Mouse (Mus musculus): ENCODE results near the gene Ubl4b.

The Ubl4b gene

DNA sequence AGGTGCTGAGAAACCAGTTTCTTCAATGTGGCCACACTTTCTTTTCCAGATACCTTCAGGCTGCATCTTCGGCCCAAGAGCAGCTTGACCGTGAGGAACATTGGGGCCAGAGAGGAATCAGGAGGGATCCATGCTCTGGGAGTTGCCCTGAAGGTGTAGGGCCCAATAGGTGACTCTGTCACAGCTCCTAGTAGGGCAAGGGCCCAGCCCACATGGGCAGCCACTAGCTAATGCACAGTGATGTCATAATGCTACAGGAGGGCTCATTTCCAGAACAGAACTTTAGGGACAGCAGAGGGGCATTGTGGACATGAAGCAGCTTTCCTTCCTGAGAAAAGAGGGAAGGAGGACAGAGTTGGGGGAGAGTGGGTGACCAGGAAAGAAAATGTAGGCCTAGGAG is at the start of gene Ubl4b:
Gene Ubl4b, minus strand, starts transcription at position 232 of the 400 bp plus-strand sequence.
- DNase-seq (ENCODE audit: low spot score in 2 of 2): no peak

DNA sequence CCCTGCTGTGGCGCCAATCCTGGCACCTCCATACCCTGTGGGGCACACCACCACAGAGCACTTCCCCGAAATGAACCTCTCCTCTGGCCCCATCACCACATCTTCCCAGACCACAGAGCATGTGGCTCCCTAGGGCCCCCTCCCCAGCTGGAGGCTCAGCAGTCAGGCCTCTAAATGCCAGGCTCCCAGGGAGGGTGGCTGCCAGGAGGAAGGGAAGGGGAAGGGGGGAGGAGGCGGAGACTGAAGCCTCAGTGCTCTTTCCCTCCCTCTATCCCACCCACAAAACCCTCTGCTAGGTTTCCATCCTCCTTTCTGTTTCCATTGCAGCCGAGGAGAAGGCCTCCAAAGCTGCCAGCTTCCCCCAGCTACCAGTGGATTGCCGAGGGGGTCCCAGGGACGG is 45.3 kb upstream of the Ubl4b start:
- DNase-seq (ENCODE audit: low spot score in 2 of 2): no peak

DNA sequence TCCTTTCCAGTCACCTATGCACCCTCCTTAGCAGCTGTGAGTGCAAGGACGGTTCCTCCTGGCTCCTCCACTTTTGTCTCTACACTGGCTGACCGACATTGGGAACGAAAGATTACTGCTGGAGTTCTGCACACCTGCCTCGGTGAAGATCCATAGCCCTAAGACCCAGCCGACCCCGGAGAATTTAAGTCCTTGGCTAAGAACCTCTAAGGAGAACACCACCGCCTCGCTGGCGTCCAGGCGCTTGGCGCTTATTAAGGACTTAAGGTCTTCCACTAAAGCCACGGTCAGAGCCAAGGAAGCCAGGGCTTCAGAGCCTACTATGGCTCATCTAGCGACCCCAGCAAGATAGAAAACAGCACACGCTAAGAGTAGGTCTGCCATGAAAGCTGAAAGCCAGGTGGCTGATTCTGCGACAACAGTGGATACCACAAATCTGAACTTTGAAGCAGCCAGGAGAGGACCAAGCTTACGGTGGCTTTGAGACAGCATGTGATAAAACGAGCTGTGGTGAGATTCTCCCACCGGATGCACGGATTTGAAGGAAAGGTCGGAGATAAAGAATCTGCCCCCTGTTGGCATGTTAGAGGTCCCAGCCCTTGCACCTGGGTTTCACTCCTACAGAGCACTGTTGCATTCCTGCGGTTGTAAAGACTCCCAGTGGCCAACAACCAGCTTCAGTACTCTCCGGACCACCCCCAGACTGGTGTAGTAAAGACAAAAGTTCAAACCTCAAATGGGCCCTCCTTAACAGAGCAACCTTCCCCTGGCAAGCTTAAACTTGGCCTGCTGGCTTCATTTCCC is 42.9 kb upstream of the Ubl4b start:
- DNase-seq (ENCODE audit: low spot score in 2 of 2): no peak

DNA sequence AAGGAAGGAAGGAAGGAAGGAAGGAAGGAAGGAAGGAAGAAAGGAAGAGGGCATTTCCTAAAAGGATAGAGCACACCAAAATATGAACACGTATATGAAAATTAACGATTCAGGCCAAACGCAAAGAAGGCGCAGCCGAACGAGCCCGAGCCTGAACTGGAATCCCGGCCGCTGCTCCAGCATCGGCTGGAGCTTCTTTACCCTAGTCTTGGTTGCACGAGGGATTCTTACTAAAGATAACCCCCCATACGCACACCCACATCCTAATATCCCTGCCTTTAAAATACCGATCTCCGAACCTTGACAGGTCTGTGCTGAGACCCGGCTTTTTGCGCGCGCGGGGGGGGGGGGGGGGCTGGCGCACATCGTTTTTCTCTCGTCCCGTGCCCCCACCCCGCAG is 42.3 kb upstream of the Ubl4b start:
- no peak for DNase-seq (ENCODE audit: low spot score in 2 of 2)

DNA sequence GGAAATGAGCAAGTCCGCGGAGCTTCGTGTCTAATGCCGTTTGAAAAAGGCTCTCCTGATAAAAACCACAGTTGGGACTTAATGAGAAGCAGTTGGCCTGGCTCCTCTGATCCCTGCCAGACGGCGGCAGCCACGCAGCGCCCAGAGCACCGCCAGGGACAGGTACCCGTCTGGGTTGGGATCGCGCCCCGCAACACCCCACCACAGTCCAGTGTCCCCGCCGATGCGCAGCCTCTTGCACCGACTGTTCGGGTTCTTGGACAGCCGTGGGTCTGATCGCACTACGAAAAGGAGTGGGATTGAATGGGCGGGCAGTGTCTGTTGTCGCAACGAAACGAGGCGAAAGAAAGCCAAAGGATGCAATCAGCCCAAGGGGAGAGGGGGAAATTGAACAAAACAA is 41.7 kb upstream of the Ubl4b start:
- DNase-seq (ENCODE audit: low spot score in 2 of 2): peak in 1 of 2 experiments; percentile 37

DNA sequence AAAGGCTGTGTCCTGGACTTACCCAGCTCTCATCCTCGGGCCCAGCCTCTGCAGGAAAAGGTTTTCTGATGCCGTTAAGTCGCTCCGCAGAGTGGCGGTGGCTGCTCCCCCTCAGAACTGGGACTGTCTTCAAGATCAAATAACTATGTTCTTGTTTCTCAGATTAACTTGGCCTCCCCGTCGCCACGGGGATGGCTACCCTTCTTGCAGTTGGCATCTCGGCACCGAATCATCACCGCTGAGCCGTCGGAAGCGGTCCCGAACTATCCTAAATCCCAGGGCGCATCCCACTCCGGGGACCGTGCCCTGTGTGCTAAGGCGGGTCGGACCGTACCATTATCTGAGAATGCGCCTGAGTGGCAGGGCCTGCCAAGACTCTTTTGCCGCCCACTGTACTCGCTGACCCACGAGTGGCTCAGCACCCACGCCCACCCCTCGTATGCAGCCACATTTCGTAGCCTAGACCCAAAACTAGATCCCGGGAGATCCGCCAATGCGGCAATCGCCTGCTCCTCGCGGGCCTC is 41.1 kb upstream of the Ubl4b start:
- DNase-seq (ENCODE audit: low spot score in 2 of 2): no peak

DNA sequence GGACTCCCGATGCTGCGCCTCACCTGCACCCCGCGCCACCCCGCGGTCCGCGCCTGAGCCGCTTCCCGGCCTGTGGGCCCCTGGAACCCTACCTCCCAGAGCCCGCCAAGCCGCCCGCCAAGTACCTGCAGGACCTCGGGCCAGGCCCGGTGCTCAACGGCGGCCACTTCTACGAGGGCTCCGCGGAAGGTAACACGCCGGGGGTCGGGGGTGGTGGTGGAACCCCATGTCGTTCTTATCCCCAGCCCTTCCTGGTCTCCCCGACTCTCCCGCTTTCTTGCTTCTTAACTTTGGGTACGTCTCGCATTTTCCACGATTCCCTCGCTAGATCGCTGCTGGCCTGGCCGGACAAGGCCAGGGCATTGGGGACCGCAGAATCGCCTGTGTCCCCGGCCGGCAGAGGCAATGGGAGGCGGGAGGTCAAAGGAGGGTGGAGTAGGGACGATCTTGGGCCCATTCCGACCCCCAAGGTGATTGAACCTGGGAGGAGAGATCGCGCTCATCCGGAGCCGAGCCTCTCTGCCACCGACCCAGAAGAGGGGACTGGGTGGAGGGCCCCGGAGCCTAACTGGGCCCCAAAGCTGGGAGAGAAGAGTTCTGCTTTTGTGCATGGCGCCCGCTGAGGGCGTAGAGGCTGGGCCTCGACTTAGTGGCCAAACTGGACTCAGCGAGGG is 40.5 kb upstream of the Ubl4b start:
- peak in 1 of 2 experiments; percentile 46 for DNase-seq (ENCODE audit: low spot score in 2 of 2)

DNA sequence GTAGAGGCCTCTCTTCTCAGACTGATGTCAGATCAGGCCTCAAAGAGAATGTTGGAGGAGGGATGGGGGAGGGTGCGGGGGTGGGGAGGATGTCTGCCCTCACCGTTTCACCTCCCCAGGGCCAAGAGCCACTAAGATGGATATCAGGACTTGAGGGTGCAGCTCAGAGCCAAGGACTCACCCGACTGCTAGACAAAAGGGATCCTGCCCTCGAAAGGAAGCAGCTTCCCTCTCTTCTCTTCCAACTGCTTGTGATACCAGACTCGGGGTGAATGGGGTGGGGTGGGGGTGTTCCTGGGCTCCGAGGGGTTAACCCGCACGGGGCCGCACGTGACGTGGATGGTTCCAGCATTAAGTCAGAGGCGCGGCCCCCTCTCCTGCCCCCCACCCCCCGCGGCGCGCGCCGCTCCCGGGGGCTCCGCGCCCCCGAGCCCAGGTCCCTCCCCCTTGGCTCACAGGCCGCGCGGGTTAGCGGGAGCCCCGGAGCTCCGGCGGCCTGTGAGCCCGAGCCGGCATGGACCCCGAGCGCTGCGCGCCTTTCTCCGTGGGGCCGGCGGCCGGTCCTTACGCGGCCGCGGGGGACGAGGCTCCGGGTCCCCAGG is 39.9 kb upstream of the Ubl4b start, which contains the start of gene Alx3:
Gene Alx3, plus strand, starts transcription at position 370 of the 602 bp plus-strand sequence.
- no peak for DNase-seq (ENCODE audit: low spot score in 2 of 2)

DNA sequence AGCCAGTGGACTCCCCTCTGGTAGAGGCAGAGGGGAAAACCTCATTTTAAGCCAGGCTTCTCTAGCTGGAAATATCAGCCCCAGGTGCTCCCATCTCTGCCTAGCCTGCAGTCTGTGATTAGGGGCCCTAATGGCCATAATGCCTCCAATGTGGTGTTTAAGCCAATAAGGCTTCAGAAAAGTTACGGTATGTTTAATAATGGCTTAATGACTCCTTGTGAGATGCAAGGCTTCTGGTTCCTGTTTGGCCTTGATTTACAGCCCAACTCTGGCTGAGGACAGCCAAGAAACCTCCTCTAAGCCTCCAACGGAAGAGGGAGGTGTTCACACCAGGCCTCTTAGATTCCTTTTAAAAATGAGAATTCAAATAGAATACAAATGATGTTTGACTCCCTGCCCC is 38.8 kb upstream of the Ubl4b start:
- DNase-seq (ENCODE audit: low spot score in 2 of 2): no peak

DNA sequence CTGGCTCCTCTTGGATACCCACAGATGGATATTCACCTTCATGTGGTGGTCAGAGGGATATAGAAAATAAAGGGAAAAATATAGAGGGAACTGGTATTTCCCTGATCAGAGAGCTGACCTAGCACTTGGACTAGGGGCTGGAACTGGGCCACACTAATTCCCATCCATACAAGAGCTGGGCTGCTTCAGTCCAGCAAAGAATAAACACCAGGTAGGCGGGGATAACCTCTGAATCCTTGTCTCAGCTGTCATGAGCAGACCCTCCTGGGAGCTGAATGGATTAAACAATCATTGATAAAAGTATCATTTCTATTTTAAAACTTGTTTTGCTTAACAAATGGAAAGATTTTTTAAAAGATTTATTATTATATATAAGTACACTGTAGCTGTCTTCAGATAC is 36.7 kb upstream of the Ubl4b start:
- DNase-seq (ENCODE audit: low spot score in 2 of 2): no peak

DNA sequence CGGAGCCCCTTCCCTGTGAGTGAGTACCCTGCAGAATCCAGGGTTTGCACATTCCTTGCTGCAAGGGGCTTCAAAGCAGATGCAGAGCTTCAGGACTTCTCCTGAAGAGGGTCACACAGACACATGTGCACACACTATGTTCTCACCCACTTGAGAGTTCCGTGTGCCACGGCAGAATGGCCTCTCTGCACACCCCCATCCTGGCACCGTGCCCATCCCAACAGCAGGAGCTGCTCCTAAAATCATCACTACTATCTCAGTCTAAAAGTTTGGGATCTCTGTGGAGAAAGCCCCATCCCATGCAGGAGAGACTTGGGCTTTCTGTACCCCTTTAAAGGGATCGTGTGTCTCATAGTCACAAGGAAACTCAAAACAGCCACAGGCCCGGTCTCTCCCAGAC is 31.6 kb upstream of the Ubl4b start:
- DNase-seq (ENCODE audit: low spot score in 2 of 2): no peak

DNA sequence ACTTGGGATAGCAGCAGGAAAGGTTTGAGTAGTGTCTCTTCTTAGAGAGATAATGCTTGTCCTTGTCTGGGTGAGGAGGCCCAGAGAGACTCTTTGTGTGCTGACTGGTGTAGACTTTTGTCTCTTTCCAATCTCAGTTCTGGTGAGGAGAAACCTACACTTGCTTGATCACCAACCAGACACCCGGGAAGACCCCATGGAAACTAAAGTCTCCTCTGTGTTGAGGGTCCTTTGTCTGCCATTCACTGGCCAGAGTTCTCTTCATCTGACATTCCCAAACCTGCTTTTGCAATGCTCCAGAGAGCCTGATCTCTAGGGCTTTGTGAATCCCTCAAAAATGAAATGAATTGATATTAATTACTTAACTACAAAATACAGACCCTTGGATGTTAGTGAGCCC is 29.0 kb upstream of the Ubl4b start:
- no peak for DNase-seq (ENCODE audit: low spot score in 2 of 2)

DNA sequence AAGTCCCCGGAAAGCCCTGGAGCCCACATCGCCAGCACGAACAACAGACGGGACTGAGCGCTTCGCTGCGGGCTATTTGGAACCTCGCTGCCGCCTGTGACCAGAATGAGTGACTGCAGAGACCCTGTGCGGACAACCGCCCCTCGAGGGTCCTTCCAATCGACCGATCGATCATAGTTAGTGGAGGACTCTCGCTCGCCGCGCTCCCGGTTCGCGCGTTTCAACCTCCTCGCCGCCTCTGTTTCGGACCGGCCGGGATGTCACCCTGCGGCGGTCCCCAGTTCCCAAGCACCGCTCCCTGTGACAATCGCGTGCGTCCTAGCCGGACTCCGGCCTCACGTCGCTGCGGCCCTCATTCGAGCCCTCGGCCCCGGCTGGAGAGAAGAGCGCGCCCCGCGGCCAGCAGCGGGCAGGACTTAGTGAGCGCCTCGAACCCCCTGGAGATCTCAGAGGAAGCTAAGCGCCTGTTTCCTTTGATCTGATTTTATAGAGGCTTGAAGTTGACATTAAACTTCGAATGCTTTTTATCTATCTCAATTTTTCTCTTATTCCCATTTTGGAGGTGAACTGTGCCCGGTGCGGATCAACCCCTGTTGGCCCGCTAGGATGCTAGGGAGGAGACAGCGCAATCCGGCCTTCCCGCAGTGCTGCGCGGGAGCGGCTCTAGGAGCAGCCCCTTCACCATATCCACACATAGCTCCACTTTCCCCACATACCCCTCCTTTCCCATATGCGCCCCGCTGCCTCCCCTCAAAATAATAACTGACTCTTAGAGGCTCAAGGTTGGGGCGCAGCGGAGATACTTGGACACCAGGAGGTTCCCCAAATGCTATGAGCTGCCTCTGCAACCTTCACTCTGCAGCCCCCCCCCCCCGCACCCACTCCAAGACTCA is 28.2 kb upstream of the Ubl4b start:
- DNase-seq (ENCODE audit: low spot score in 2 of 2): peak in 1 of 2 experiments; percentile 19

DNA sequence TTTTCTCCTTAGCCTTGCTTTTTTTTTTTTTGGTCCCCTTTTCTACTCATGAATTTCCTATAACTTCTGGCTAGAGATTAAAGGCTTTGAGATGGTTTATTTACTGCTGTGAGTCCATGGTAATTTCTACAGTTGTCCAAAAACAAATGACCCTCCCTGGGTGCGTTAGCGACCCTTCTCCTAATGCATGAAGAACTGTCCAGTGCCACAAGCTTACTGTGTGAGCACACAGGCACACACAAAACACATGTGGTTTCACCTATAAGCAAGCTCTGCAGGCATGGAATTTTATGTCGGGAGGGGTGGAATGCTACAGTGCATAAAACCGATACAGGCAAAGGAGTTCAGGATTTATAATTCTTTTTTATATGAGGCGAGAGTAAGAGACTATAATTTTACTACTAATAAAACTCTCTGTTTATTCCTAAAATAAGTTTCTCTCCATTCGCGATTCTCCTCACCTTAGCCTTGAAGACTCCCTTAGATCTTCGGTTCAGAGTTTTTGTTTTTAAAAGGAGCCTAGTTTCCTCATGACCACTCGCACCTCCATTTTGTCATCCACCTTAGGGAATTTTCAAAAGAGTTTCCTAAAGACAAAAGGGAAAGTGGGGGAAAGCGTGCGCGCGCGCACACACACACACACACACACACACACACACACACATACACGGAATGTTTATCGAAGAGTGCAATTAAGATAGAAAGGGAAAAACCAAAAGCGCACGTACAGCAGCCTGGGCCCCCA is 27.4 kb upstream of the Ubl4b start:
- DNase-seq (ENCODE audit: low spot score in 2 of 2): no peak

DNA sequence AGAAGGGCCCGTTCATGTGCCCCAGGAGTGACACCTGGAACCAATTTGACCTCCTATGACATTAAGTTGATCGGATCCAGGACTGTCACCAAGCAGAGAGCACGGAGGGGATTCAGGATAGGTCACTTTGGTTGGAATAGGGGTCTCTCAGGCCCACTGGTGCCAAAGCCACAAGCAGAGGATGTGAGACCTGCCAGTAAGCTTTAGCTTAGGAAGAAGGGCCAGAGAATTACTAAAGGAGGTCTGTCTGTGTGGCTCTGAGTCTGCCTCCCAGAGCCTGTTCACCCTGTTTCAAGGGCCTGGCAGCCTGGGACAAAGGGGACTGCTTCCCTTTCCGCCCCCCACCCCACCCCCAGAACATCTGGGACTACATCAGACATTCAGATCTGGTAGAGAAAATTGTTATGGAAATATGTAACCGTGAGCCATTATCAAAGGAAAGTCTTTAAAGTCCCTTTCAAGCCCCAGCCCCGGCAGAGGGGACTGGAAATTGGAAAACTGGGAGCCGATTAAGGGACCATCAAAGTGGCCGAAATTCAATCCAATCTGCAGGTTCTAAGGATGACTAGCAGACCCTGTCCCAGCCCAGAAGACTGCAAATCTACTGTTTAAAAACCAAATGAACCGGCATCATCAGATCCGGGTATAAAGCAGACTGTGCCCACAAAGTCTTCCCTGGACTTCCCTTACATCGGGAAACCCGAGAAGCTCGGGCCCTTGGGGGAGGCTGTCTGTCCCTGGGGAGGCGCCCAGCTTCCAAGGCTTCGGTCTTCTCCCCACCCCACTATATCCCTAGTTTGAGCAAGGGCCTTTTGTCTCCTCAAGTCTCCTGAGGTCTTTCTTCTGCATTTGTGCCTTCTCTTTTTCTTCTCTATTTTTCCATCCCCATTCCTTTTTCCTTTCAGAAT is 26.5 kb upstream of the Ubl4b start:
- DNase-seq (ENCODE audit: low spot score in 2 of 2): no peak

DNA sequence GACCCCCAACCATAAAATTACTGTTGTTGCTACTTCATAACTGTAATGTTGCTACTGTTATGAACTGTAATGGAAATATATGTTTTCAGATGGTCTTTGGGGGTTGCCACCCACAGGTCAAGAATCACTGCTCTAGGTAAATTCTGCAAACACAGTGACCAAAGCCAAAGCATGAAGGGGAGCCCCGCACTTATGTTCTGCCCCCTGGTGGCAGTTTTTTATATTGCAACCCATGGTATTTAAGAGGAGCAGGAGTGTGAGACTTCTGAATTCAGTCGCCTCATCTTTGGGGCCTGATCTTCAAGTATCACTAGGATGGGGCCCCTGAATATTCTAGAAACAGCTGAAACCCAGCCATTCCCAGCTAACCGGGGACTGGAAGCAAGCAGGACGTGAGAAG is 24.6 kb upstream of the Ubl4b start:
- no peak for DNase-seq (ENCODE audit: low spot score in 2 of 2)

DNA sequence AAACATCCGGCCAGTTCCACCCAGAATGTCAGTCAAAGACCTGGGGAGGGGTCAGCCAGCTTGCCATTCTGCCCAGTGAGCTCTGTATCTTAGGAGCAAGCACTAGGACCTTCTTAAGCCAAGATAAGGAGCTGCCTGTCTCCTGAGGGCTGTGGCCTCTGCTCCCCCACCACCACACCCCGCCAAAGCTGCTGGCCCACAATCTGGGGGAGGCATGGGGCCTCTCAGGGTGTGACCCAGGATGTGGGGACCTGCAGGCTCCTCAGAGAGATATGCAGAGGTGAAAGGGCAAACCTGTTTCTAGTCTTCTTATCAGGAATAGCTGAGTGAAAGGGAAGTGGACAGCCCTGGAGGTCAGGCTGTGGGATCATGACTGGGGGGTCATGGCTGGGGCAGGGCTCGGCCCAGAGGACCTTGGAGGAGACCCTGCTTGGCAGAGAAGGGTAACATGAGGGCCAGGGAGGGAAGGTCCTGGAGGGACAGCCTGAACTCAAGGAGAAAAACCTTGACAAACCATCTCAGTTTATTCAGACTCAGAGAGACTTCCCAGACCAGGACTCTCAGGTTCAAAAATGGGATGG is 23.0 kb upstream of the Ubl4b start:
- DNase-seq (ENCODE audit: low spot score in 2 of 2): no peak

DNA sequence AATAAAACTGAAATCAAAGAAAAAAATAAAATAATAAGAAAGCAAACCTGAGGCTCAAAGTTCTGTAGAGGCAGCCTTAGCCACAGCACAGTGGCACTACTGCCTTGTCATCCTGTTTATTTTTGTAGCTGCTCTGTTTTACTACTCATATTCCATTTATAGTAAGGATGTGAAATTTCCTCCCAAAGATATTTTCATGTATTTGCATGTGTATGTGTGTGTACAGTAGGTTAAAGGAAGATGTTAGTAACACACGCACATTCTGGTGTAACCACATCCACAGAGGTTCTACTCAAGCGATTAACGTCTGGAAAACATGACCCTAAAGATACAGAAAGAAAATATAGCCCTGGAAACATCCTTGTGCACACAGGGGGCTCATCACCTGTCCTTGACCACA is 21.9 kb upstream of the Ubl4b start:
- DNase-seq (ENCODE audit: low spot score in 2 of 2): no peak

DNA sequence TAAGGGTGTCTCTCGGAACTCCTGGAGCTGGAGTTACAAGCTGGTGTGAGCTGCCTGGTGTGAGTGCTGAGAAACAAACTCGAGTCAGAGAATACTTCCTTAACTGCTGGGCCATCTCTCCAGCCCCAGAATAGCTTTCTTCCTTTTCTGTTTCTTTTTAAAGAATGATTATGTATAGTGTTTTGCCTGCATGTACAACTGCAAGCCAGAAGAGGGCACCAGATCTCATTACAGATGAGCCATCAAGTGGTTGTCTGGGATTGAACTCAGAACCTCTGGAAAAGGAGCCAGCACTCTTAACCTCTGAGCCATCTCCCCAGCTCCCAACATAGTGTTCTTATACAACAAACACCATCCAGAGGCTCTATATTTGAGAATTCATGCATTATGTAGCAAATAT is 16.3 kb upstream of the Ubl4b start:
- no peak for DNase-seq (ENCODE audit: low spot score in 2 of 2)

Measured in urinary bladder, adult 18-20 months (tissue).